Mouse (Mus musculus) liver, postnatal 0 days (tissue): ENCODE results near the gene Spx. TPM values are rescaled to one million over a fixed set of nuclear protein-coding genes. Genes with fewer than 3 reads are reported as not detected.

Experiments
- ATAC-seq: fragments of 200-750 bp; cut with Nextera tagmentation; 2 replicates; pipeline ENCODE4 v1.8.0; 2017; ENCODE audit warnings: mild to moderate bottlenecking, moderate library complexity
- DNase-seq: peaks from one replicate; pipeline ENCODE4 v3.0.0-alpha.2; 2016
- H3K27ac ChIP-seq: fragments of 300-500 bp; sonication (generic); 2 replicates; pipeline ENCODE4 v1.5.1; 2014; ENCODE audit warnings: antibody characterized with exemption, moderate library complexity, mild to moderate bottlenecking, low read depth
- H3K27me3 ChIP-seq: fragments of 300-500 bp; sonication (generic); 2 replicates; pipeline ENCODE4 v1.6.1; 2014; ENCODE audit warnings: low read length, control low read depth, mixed read lengths; ENCODE audit not compliant: insufficient read depth
- H3K36me3 ChIP-seq: fragments of 300-500 bp; sonication (generic); replicated peaks from 2 replicates; pipeline ENCODE4 v1.6.1; 2014; ENCODE audit warnings: mild to moderate bottlenecking, control low read depth, low read length, moderate library complexity, mixed read lengths; ENCODE audit not compliant: insufficient read depth
- H3K4me1 ChIP-seq: fragments of 300-500 bp; sonication (generic); 2 replicates; pipeline ENCODE4 v1.6.1; 2014; ENCODE audit warnings: antibody characterized with exemption, mild to moderate bottlenecking, control low read depth; ENCODE audit not compliant: insufficient read depth
- H3K4me2 ChIP-seq: fragments of 300-500 bp; sonication (generic); 2 replicates; pipeline ENCODE4 v1.6.1; 2014; ENCODE audit warnings: low read depth, mild to moderate bottlenecking, low read length, moderate library complexity, mixed read lengths
- H3K4me3 ChIP-seq: fragments of 300-500 bp; sonication (generic); 2 replicates; pipeline ENCODE4 v1.5.1; 2014; ENCODE audit warnings: low read depth, low read length
- H3K9ac ChIP-seq: fragments of 300-500 bp; sonication (generic); replicated peaks from 2 replicates; pipeline ENCODE4 v1.6.1; 2014; ENCODE audit warnings: mild to moderate bottlenecking, moderate library complexity
- H3K9me3 ChIP-seq: fragments of 300-500 bp; sonication (generic); 2 replicates; pipeline ENCODE4 v1.6.1; 2016; ENCODE audit warnings: mild to moderate bottlenecking, control low read depth, low read length, mixed read lengths
- CTCF ChIP-seq: sonication (generic); IDR thresholded peaks from 2 replicates; pipeline ENCODE4 v1.5.1; 2016; ENCODE audit warnings: antibody characterized with exemption, low read depth
- EP300 ChIP-seq: IDR thresholded peaks from 2 replicates; pipeline ENCODE4 v1.6.1; 2016; ENCODE audit warnings: antibody characterized with exemption, low read depth, mild to moderate bottlenecking
- WGBS: fragments of 180-500 bp; shearing (Covaris S2); extraction: QIAGEN DNeasy Blood & Tissue Kit; methylation state at CpG from one replicate; pipeline ENCODE4 v1.1.7; 2014; ENCODE audit not compliant: insufficient replicate concordance; 5-methylcytosine and 5-hydroxymethylcytosine counted together
- polyA plus RNA-seq: library from polyadenylated mRNA; unstranded; fragments of >200 nt; fragmentation: Nextera tagmentation; extraction: Ambion mirVana; gene quantifications from 2 replicates; pipeline ENCODE4 v1.2.1, GENCODE M21; 2015

Spx gene
- polyA plus RNA-seq, 1 experiment from 2014 or later = 0.09 TPM

DNA sequence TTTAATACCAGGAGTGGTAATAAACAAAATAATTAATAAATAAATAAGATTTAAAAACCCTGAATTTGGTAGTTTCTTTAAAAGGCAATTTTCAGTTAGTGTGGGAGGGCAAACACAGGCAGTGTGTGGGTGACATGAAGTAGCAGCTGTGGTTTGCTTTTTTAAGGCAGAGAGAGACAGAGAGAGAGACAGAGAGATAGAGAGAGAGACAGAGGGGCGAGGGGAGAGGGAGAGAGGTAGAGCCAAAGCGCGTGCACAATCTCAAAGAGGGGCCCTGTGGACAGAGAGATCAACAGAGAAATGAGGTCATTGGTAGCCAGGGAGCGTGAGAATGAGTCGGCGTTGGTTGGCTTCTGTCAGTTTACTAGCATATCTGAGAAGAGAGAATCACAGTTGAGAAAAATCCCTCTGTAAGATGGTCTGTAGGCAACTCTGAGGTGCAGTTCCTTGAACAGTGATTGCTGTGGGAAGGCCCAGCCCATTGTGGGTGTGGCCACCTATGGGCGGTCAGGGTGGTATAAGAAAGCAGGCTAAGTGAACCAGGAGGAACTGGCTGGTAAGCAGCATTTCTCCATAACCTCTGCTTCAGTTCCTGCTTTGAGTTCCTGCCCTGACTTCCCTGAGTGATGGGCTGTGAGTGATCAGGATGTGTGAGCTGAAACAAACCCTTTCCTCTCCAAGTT is 42.2 kb downstream of the Spx start:
- TF ChIP-seq EP300 (no peak), CTCF (no peak)
- Histone ChIP-seq H3K36me3 (peaks cover 7% of the 10 kb centered on the region; the same call in 1 of the 2 replicates), H3K9ac (no peak overlapping the region), H3K27ac (no peak overlapping the region), H3K4me2 (no peak overlapping the region), H3K4me3 (no peak overlapping the region), H3K27me3 (no peaks in the 10 kb centered on the region), H3K4me1 (no peaks in the 10 kb centered on the region), H3K9me3 (no peaks in the 10 kb centered on the region)
- DNase-seq = no peak
- WGBS = 70% methylated on average over 7 of the region's 7 CpGs
- no peak for ATAC-seq

- ATAC-seq (no peak), DNase-seq (no peak)
- Histone ChIP-seq H3K4me1 (no peaks in the 10 kb centered on the region), H3K27me3 (no peaks in the 10 kb centered on the region), H3K4me2 (no peak overlapping the region), H3K9me3 (no peaks in the 10 kb centered on the region), H3K9ac (no peak overlapping the region), H3K4me3 (no peak overlapping the region), H3K27ac (no peak overlapping the region), H3K36me3 (peaks cover 7% of the 10 kb centered on the region; the same call in 1 of the 2 replicates)
- TF ChIP-seq CTCF (no peak), EP300 (no peak)
- WGBS = 72% methylated on average over 7 of the region's 7 CpGs
Measured at GRCm38 (mm10) chr6:142458010-142458409, 44.8 kb downstream of the Spx start.

GRCm38 (mm10) chr6:142459017-142459678 is 45.9 kb downstream of the Spx start:
- Histone ChIP-seq H3K9ac (no peak overlapping the region), H3K36me3 (peaks cover 7% of the 10 kb centered on the region; the same call in 1 of the 2 replicates), H3K4me1 (no peaks in the 10 kb centered on the region), H3K27ac (peak overlapping the region; percentile 73), H3K4me3 (no peak overlapping the region), H3K4me2 (no peak overlapping the region), H3K27me3 (no peaks in the 10 kb centered on the region), H3K9me3 (no peaks in the 10 kb centered on the region)
- WGBS = 53% methylated on average over 14 of the region's 14 CpGs
- DNase-seq = peak; percentile 54
- peak; percentile 94 for ATAC-seq
- TF ChIP-seq EP300 = peak; percentile 51; the same call in 1 of the 2 replicates
- 0 out of 2 replicates have a peak, but pooled peaks have one; percentile 7 for TF ChIP-seq CTCF

DNA sequence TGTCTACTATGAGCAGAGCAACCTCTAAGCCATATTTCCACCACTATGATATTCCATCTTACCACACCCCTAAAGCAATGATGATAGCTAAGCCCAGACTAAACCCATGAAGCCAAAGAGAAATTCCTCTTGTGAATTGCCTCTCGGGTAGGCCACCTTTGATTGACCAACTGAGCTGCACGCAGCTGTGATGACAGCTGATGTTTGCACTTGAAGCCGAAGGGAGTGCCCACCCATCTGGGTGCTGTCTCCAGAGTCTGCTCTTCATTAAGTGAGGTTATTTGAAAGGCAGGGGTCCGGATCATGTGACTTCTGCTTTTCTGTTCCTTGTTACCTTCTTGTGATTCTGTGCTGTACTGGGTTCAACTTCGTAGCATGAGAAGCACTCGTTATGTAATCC is 49.0 kb downstream of the Spx start:
- TF ChIP-seq CTCF (no peak), EP300 (no peak)
- no peaks in the 10 kb centered on the region for H3K27me3 ChIP-seq
- H3K27ac ChIP-seq = no peak overlapping the region
- no peak overlapping the region for H3K4me3 ChIP-seq
- ATAC-seq (no peak), DNase-seq (no peak)
- WGBS = 70% methylated on average over 6 of the region's 6 CpGs
- H3K9me3 ChIP-seq = no peaks in the 10 kb centered on the region
- H3K4me1 ChIP-seq = no peaks in the 10 kb centered on the region
- no peak overlapping the region for H3K4me2 ChIP-seq
- no peak overlapping the region for H3K9ac ChIP-seq
- H3K36me3 ChIP-seq = peaks cover 7% of the 10 kb centered on the region; the same call in 1 of the 2 replicates

Other genes starting within 250 kb of the Spx start
- gene Slco1a6, start 204.9 kb upstream of the Spx start, polyA plus RNA-seq = not detected in 2 replicates
- gene Iapp, start 115.0 kb upstream of the Spx start, polyA plus RNA-seq = 1.0 TPM in 1 of 2 replicates, not detected in the other
- gene Slco1a5, start 90.5 kb upstream of the Spx start, polyA plus RNA-seq = not detected in 2 replicates
- gene Pyroxd1, start 67.8 kb upstream of the Spx start, polyA plus RNA-seq = 11.0 and 11.7 TPM in 2 replicates
- 5.8 and 7.3 TPM in 2 replicates for gene Recql, start 26.4 kb upstream of the Spx start, polyA plus RNA-seq
- 15.9 and 18.0 TPM in 2 replicates for gene Golt1b, start 26.2 kb upstream of the Spx start, polyA plus RNA-seq
- gene Gys2, start 59.7 kb downstream of the Spx start, polyA plus RNA-seq = 90.8 and 92.7 TPM in 2 replicates
- gene Ldhb, start 94.5 kb downstream of the Spx start, polyA plus RNA-seq = 12.9 and 16.9 TPM in 2 replicates
- gene Kcnj8, start 158.2 kb downstream of the Spx start, polyA plus RNA-seq = 5.6 and 6.2 TPM in 2 replicates